Mouse (Mus musculus) liver, adult 2 months (tissue): ENCODE measurements at regions not wholly inside any gene's neighbourhood (a gene's known extent, or its start where the extent isn't known, plus 50 kb on each side); places are given as distances from the start of the nearest gene placed in this dataset.

Experiments used
- CTCF ChIP-seq: fragments of 200-500 bp; IDR thresholded peaks from 2 replicates; pipeline ENCODE4 v1.5.1; 2011; ENCODE audit warnings: low read depth, low read length, control low read depth
- POLR2A ChIP-seq: fragments of 200-500 bp; IDR thresholded peaks from 2 replicates; pipeline ENCODE4 v1.6.1; 2011; ENCODE audit warnings: low read length, control low read depth; ENCODE audit not compliant: insufficient read depth; ENCODE audit errors: extremely low read depth

DNA sequence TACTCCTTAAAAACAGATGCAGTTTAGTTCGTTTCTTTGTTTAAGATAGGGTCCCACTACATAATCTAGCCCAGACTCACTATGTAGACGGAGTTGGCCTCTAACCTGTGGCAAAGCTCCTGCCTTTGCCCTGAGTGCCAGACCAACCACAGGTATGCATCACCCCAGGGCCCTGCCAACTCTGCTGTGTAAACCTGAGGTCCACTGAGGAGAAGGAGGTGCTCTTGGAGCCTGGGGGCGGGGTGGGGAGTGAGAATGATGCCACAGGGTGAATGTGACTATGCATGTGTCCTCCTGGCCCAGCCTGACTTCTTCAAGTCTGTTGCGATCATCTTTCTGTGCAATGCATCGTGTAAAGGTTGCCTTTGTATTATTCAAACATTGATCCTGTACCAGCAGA is 61.8 kb downstream of the Ccdc185 start:
- TF ChIP-seq CTCF (no peak), POLR2A (no peak)
